Mouse (Mus musculus): Measurements from ENCODE around the gene Cpeb4. TPM values are rescaled to one million over a fixed set of nuclear protein-coding genes. Genes with fewer than 3 reads are reported as not detected.
"Not testable (repeated sequence)": the region's sequence is repeated elsewhere in the genome, so short reads cannot be mapped to it uniquely, and the experiment has no call there.

The Cpeb4 gene
- polyA plus RNA-seq, 1 experiment: 1.5 TPM

- TF ChIP-seq MYOG (IDR thresholded peaks at IDR 0.05; ENCODE audit: control insufficient read depth, extremely low read depth, insufficient read length) (no peak), CEBPB (IDR thresholded peaks at IDR 0.05; ENCODE audit: low read depth) (no peak), USF1 (IDR thresholded peaks at IDR 0.05; ENCODE audit: low read depth) (no peak), MYOD1 (IDR thresholded peaks at IDR 0.05; ENCODE audit: control insufficient read depth, insufficient read length, low read depth) (no peak), FOSL1 (IDR thresholded peaks at IDR 0.05; ENCODE audit: insufficient read depth, low read length, poor library complexity, severe bottlenecking) (no peak), MAX (IDR thresholded peaks at IDR 0.05) (no peak), CTCF (IDR thresholded peaks at IDR 0.05; ENCODE audit: control insufficient read depth, insufficient read depth, insufficient read length) (no peak)
- Histone ChIP-seq H3ac (ENCODE audit: control insufficient read depth, insufficient read length, low read depth) (no peak overlapping the region), H3K79me3 (ENCODE audit: low read depth) (no peaks in the 10 kb centered on the region), H3K4me3 (ENCODE audit: insufficient read depth, poor library complexity, severe bottlenecking) (no peak overlapping the region), H3K36me3 (ENCODE audit: control insufficient read depth, insufficient read depth) (no peaks in the 10 kb centered on the region), H3K27me3 (ENCODE audit: control insufficient read depth, insufficient read depth, insufficient read length) (no peaks in the 10 kb centered on the region), H3K79me2 (ENCODE audit: control insufficient read depth, insufficient read depth) (no peaks in the 10 kb centered on the region)
Measured at GRCm38 (mm10) chr11:31981830-31982229, 109.8 kb downstream of the Cpeb4 start.

- not testable (repeated sequence) for H3K27me3 ChIP-seq (ENCODE audit: control insufficient read depth, insufficient read depth, insufficient read length); H3K79me3 ChIP-seq (ENCODE audit: low read depth); H3ac ChIP-seq (ENCODE audit: control insufficient read depth, insufficient read length, low read depth); H3K79me2 ChIP-seq (ENCODE audit: control insufficient read depth, insufficient read depth); H3K4me3 ChIP-seq (ENCODE audit: insufficient read depth, poor library complexity, severe bottlenecking); H3K36me3 ChIP-seq (ENCODE audit: control insufficient read depth, insufficient read depth)
Measured at GRCm38 (mm10) chr11:31982247-31982943, 110.4 kb downstream of the Cpeb4 start.

GRCm38 (mm10) chr11:31983249-31983648 lies 111.2 kb downstream of the Cpeb4 start:
- Histone ChIP-seq H3K36me3 (ENCODE audit: control insufficient read depth, insufficient read depth) (no peaks in the 10 kb centered on the region), H3K27me3 (ENCODE audit: control insufficient read depth, insufficient read depth, insufficient read length) (no peaks in the 10 kb centered on the region), H3ac (ENCODE audit: control insufficient read depth, insufficient read length, low read depth) (no peak overlapping the region), H3K79me2 (ENCODE audit: control insufficient read depth, insufficient read depth) (no peaks in the 10 kb centered on the region), H3K4me3 (ENCODE audit: insufficient read depth, poor library complexity, severe bottlenecking) (no peak overlapping the region), H3K79me3 (ENCODE audit: low read depth) (no peaks in the 10 kb centered on the region)
- TF ChIP-seq MYOD1 (IDR thresholded peaks at IDR 0.05; ENCODE audit: control insufficient read depth, insufficient read length, low read depth) (no peak), MYOG (IDR thresholded peaks at IDR 0.05; ENCODE audit: control insufficient read depth, extremely low read depth, insufficient read length) (no peak), CEBPB (IDR thresholded peaks at IDR 0.05; ENCODE audit: low read depth) (no peak), USF1 (IDR thresholded peaks at IDR 0.05; ENCODE audit: low read depth) (no peak), CTCF (IDR thresholded peaks at IDR 0.05; ENCODE audit: control insufficient read depth, insufficient read depth, insufficient read length) (no peak), MAX (IDR thresholded peaks at IDR 0.05) (no peak), FOSL1 (IDR thresholded peaks at IDR 0.05; ENCODE audit: insufficient read depth, low read length, poor library complexity, severe bottlenecking) (no peak)

DNA sequence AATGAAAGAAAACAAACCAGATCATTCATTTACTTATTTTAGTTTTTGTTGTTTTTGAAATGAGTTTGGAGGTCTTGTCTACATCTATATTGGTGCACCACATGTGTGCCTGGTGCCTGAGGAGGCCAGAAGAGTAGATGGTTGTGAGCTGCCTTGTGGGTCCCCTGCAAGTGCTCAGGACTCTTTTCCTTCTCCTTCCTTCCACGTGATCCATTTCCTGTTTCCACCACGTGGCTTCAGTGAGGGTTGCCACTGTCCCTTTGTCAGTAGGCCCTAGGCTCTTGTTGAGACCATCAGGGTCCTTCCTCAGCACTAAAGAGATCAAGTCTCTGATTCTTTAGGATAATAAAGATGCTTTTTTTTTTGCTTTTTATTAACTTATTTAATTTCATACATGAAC lies 112.8 kb downstream of the Cpeb4 start:
- Histone ChIP-seq H3K36me3 (ENCODE audit: control insufficient read depth, insufficient read depth) (no peaks in the 10 kb centered on the region), H3K79me2 (ENCODE audit: control insufficient read depth, insufficient read depth) (no peaks in the 10 kb centered on the region), H3K79me3 (ENCODE audit: low read depth) (no peaks in the 10 kb centered on the region), H3ac (ENCODE audit: control insufficient read depth, insufficient read length, low read depth) (no peak overlapping the region), H3K27me3 (ENCODE audit: control insufficient read depth, insufficient read depth, insufficient read length) (no peaks in the 10 kb centered on the region), H3K4me3 (ENCODE audit: insufficient read depth, poor library complexity, severe bottlenecking) (no peak overlapping the region)
- TF ChIP-seq FOSL1 (IDR thresholded peaks at IDR 0.05; ENCODE audit: insufficient read depth, low read length, poor library complexity, severe bottlenecking) (no peak), CTCF (IDR thresholded peaks at IDR 0.05; ENCODE audit: control insufficient read depth, insufficient read depth, insufficient read length) (no peak), USF1 (IDR thresholded peaks at IDR 0.05; ENCODE audit: low read depth) (no peak), MAX (IDR thresholded peaks at IDR 0.05) (no peak), CEBPB (IDR thresholded peaks at IDR 0.05; ENCODE audit: low read depth) (no peak), MYOG (IDR thresholded peaks at IDR 0.05; ENCODE audit: control insufficient read depth, extremely low read depth, insufficient read length) (no peak), MYOD1 (IDR thresholded peaks at IDR 0.05; ENCODE audit: control insufficient read depth, insufficient read length, low read depth) (no peak)

Other genes starting within 250 kb of the Cpeb4 start
- 90.4 TPM for gene Bod1, start 200.3 kb upstream of the Cpeb4 start, polyA plus RNA-seq (2012; fragmentation: generic; extraction: Trizol)
- not detected for gene 4930524B15Rik, start 93.4 kb downstream of the Cpeb4 start, polyA plus RNA-seq (2012; fragmentation: generic; extraction: Trizol)
- not detected for gene Nsg2, start 128.3 kb downstream of the Cpeb4 start, polyA plus RNA-seq (2012; fragmentation: generic; extraction: Trizol)